ENCODE assay signal across 11 mouse cellular contexts in genomic region chr2:166887816-166888215, GRCm38 (mm10). TPM values are rescaled to one million over a fixed set of nuclear protein-coding genes. Genes with fewer than 3 reads are reported as not detected.
DNase-seq lines count a peak whose midpoint lies in the region; ATAC-seq and TF ChIP-seq lines count a peak whose summit lies in the region.
"Had no signal": no experiment of that assay in that cellular context is flagged by ENCODE, and none has a peak within 500 bp of the region (broad histone marks: within the 10 kb centered on the region; RNA-seq: fewer than 3 reads in every experiment).

No protein-coding gene starts in this region.

- H3K9me3 ChIP-seq in forebrain, embryonic 12.5 days: no peaks in the 10 kb centered on the region
- no peaks in the 10 kb centered on the region for H3K9me3 ChIP-seq in forebrain, embryonic 13.5 days (replicated peaks)
- no peaks in the 10 kb centered on the region for H3K9me3 ChIP-seq in neural tube, embryonic 15.5 days (replicated peaks)
- H3K9me3 ChIP-seq: stomach, embryonic 15.5 days had no signal

- H3K27ac ChIP-seq in forebrain, embryonic 12.5 days: peak overlapping the region; percentile 16; the same call in 1 of the 2 replicates
- H3K27ac ChIP-seq in forebrain, embryonic 13.5 days: no peak overlapping the region
- H3K27ac ChIP-seq in neural tube, embryonic 15.5 days (replicated peaks): no peak overlapping the region
- no peak overlapping the region for H3K27ac ChIP-seq in embryonic fibroblast, embryonic 13.5 days (ENCODE audit: insufficient read depth, low read length)
- H3K27ac ChIP-seq: stomach, embryonic 15.5 days had no signal

- 14% methylated on average over 11 of the region's 11 CpGs for WGBS in forebrain, embryonic 12.5 days
- WGBS in forebrain, embryonic 13.5 days: 22% methylated on average over 11 of the region's 11 CpGs
- 30% methylated on average over 11 of the region's 11 CpGs for WGBS in neural tube, embryonic 15.5 days

- ATAC-seq in forebrain, embryonic 12.5 days (ENCODE audit: low FRiP score): peak; percentile 55; the same call in 1 of the 2 replicates
- ATAC-seq in forebrain, embryonic 13.5 days: no peak
- no peak for ATAC-seq in neural tube, embryonic 15.5 days (ENCODE audit: low FRiP score)

- DNase-seq in neural tube, embryonic 10.5 days (ENCODE audit: extremely low spot score, low spot score): peak; percentile 19
- peak; percentile 30 for DNase-seq in retina, postnatal 1 day
- DNase-seq in heart, postnatal 10 days: no peak
- DNase-seq in adrenal gland, adult (ENCODE audit: inconsistent age in 2 of 2, low spot score in 1 of 2): no peak
- DNase-seq: cerebellum, adult 8-10 months; heart, adult 11 months had no signal

- peaks cover 19% of the 10 kb centered on the region for H3K36me3 ChIP-seq in forebrain, embryonic 12.5 days (replicated peaks)
- peaks cover 27% of the 10 kb centered on the region for H3K36me3 ChIP-seq in forebrain, embryonic 13.5 days (ENCODE audit: poor library complexity, severe bottlenecking)
- H3K36me3 ChIP-seq in neural tube, embryonic 15.5 days: peaks cover 49% of the 10 kb centered on the region

- H3K4me2 ChIP-seq in forebrain, embryonic 12.5 days: no peak overlapping the region
- no peak overlapping the region for H3K4me2 ChIP-seq in forebrain, embryonic 13.5 days
- no peak overlapping the region for H3K4me2 ChIP-seq in neural tube, embryonic 15.5 days
- H3K4me2 ChIP-seq: stomach, embryonic 15.5 days had no signal

- no peak overlapping the region for H3K4me3 ChIP-seq in forebrain, embryonic 12.5 days (replicated peaks)
- H3K4me3 ChIP-seq in forebrain, embryonic 13.5 days: no peak overlapping the region
- H3K4me3 ChIP-seq in neural tube, embryonic 15.5 days (replicated peaks): no peak overlapping the region
- no peak overlapping the region for H3K4me3 ChIP-seq in embryonic fibroblast, embryonic 13.5 days (ENCODE audit: insufficient read depth, low read length)
- H3K4me3 ChIP-seq: stomach, embryonic 15.5 days had no signal

- no peaks in the 10 kb centered on the region for H3K27me3 ChIP-seq in forebrain, embryonic 12.5 days
- no peaks in the 10 kb centered on the region for H3K27me3 ChIP-seq in forebrain, embryonic 13.5 days
- no peaks in the 10 kb centered on the region for H3K27me3 ChIP-seq in neural tube, embryonic 15.5 days (replicated peaks)
- H3K27me3 ChIP-seq: stomach, embryonic 15.5 days had no signal

- H3K9ac ChIP-seq in forebrain, embryonic 12.5 days: no peak overlapping the region
- H3K9ac ChIP-seq in forebrain, embryonic 13.5 days: no peak overlapping the region
- no peak overlapping the region for H3K9ac ChIP-seq in neural tube, embryonic 15.5 days (replicated peaks)
- H3K9ac ChIP-seq: stomach, embryonic 15.5 days had no signal

- intact Hi-C loops in heart, postnatal 10 days (cut with DNase I): no loop called here

- TF ChIP-seq CTCF in embryonic fibroblast, embryonic 13.5 days (IDR thresholded peaks at IDR 0.05; ENCODE audit: borderline replicate concordance, insufficient read depth, low read length): peak; percentile 61

- TF ChIP-seq POLR2A in embryonic fibroblast, embryonic 13.5 days (IDR thresholded peaks at IDR 0.05; ENCODE audit: low read depth, low read length): no peak

- H3K4me1 ChIP-seq in forebrain, embryonic 12.5 days: peaks cover 5% of the 10 kb centered on the region; the same call in 1 of the 2 replicates
- 0 out of 2 replicates have a peak, but pooled peaks cover 4% of the 10 kb centered on the region for H3K4me1 ChIP-seq in forebrain, embryonic 13.5 days
- H3K4me1 ChIP-seq in neural tube, embryonic 15.5 days: no peaks in the 10 kb centered on the region
- H3K4me1 ChIP-seq in embryonic fibroblast, embryonic 13.5 days (ENCODE audit: control insufficient read depth, insufficient read depth, low read length): no peaks in the 10 kb centered on the region

RNA-seq across cellular contexts. Expression of gene Cse1l, which starts 18.0 kb away (rescaled TPM):
- polyA plus RNA-seq in forebrain, embryonic 12.5 days (2016; fragmentation: Nextera tagmentation; extraction: Ambion mirVana): 173 and 188 TPM in 2 replicates
- 122 and 134 TPM in 2 replicates for polyA plus RNA-seq in forebrain, embryonic 13.5 days (2015; fragmentation: Nextera tagmentation; extraction: Ambion mirVana)
- 85.9 and 94.2 TPM in 2 replicates for polyA plus RNA-seq in neural tube, embryonic 15.5 days (2015; fragmentation: Nextera tagmentation; extraction: Ambion mirVana)
- polyA plus RNA-seq in embryonic fibroblast, embryonic 13.5 days (2011; ENCODE audit: insufficient read length, low read depth, missing spikeins): 118 and 130 TPM in 2 replicates
- total RNA-seq in heart, postnatal 10 days (2021): 10 to 100 TPM; 48.0 to 53.0 TPM

Comparison
In these comparisons a context has a peak if more than half of its experiments do, and no peak if none do; other contexts are left out.
1. DNase-seq: peak in neural tube, embryonic 10.5 days (single experiment) and retina, postnatal 1 day (single experiment); none in heart, postnatal 10 days (0 of 2) and adrenal gland, adult (0 of 2).